Mouse (Mus musculus) liver, embryonic 14 days (tissue): Measurements from ENCODE around the gene Scn1b. TPM values are rescaled to one million over a fixed set of nuclear protein-coding genes. Genes with fewer than 3 reads are reported as not detected.

Experiments used
- polyA plus RNA-seq: library from polyadenylated mRNA; depleted of rRNA; stranded (reverse); fragments of >200 nt; gene quantifications from 2 replicates; pipeline ENCODE4 v1.2.3, GENCODE M21; 2012; rRNA removed

Scn1b gene
- polyA plus RNA-seq = 0.86 and 0.97 TPM in 2 replicates

DNA sequence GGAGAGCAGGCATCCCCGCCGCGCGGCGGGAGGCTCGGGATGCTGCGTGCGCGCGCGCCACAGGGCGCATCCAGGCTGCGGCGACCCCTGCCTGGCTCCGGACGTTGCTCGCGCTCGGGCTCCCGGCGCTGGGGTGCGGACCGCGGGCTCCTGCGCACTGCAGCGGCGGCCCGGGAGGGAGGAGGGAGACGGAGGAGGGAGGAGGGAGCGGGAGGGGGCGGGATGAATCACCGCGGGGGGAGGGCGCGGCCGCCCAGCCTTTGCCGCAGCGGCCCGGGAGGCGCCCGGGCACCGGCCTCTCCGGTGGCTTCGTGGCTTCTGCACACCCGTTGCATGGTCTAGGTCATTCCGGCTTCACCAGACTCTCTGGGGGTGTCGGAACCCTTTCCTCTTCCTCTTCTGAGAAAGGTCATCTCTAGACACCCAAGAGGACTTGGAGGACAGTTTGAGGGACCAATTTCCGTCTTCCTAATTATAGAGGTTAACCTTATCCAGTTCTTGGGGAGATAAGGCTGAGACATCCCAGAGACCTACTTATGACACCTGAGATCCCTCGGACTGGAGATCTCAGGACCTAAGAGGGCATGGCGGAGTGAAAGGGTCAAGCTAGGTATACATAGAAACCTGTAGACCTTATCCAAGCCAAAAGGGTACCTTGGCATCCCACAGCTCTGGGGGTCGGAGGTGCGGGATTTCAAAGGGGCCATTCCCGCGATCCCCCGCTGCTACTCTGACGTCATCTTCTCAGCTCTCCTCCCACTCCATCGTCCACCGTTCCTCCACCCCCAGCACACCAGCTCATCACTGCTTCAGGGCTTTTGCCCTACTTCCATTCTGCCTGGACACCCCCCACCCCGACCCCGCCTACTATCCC, at the start of gene Scn1b:
Gene Scn1b, minus strand, starts transcription at position 153 of the 874 bp plus-strand sequence.

GRCm38 (mm10) chr7:31155296-31156033, 28.7 kb upstream of the Scn1b start, which contains the start of gene Gramd1a:
TSS of gene Gramd1a (minus strand) at chr7:31155896.

DNA sequence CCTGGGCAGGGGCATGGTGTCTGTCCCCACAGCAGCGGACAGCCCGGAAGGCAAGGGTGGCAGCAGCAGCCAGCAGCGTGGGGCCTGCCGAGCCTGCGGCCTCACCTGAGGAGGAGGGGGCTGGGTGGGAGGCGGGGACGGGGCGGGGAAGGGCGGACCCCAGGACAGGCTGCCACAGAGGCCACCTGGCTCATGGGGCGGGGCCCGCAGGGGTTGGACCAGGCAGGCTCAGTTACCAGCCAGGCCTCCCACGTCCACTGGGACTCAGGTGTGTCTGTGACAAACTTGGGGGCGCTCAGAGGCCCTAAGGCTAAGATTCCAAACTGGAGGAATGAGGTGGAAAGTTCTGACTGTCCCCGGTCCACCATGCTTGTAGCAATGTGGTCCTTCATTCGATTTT, 11.6 kb downstream of the Scn1b start, which contains the start of gene Hpn:
Gene Hpn, minus strand, starts transcription at position 109 of the 400 bp plus-strand sequence.

DNA sequence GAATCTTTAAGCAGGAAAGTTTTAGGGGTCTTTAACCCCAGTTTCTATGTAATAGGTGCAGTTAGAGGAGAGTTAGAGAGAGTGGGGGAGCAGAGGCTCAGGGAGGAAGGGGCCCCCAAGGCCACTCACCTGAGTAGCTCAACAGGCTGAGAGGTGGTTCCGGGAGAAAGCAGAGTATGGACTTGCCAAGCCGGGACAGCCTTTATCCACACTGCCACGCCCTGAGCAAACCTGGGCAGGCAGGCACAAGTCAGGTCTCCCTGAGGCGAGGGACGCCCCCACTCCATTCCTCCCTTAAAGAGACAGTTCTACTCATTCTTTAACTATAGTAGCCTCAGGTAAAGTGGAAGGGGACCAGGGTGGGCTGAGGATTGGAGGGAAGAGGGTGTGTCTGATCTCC, 50.3 kb downstream of the Scn1b start, which contains the start of gene Fxyd3:
Gene Fxyd3, minus strand, starts transcription at position 213 of the 400 bp plus-strand sequence.

Other genes with a start within 250 kb of the Scn1b start
- gene Cd22, start 246.7 kb downstream of the Scn1b start, polyA plus RNA-seq = 0.23 and 0.37 TPM in 2 replicates
- gene Mag, start 212.1 kb downstream of the Scn1b start, polyA plus RNA-seq = 0.17 and 0.22 TPM in 2 replicates
- not detected in 2 replicates for gene Hamp2, start 202.3 kb downstream of the Scn1b start, polyA plus RNA-seq
- 11.4 and 20.4 TPM in 2 replicates for gene Hamp, start 183.0 kb downstream of the Scn1b start, polyA plus RNA-seq
- 45.8 and 51.7 TPM in 2 replicates for gene Usf2, start 170.2 kb downstream of the Scn1b start, polyA plus RNA-seq
- gene Lsr, start 153.5 kb downstream of the Scn1b start, polyA plus RNA-seq = 11.5 and 13.7 TPM in 2 replicates
- 1.3 TPM in 2 replicates for gene Fam187b, start 153.2 kb downstream of the Scn1b start, polyA plus RNA-seq
- 10.0 and 11.3 TPM in 2 replicates for gene Fxyd5, start 84.5 kb downstream of the Scn1b start, polyA plus RNA-seq
- 0.06 and 0.17 TPM in 2 replicates for gene Fxyd7, start 75.5 kb downstream of the Scn1b start, polyA plus RNA-seq
- 25.3 and 31.9 TPM in 2 replicates for gene Fxyd1, start 69.8 kb downstream of the Scn1b start, polyA plus RNA-seq
- 0.03 and 0.06 TPM in 2 replicates for gene Lgi4, start 67.7 kb downstream of the Scn1b start, polyA plus RNA-seq
- gene Fxyd3, start 50.3 kb downstream of the Scn1b start, polyA plus RNA-seq = 0.18 and 0.62 TPM in 2 replicates
- 38.6 and 43.5 TPM in 2 replicates for gene Hpn, start 11.7 kb downstream of the Scn1b start, polyA plus RNA-seq
- 17.4 and 19.4 TPM in 2 replicates for gene Gramd1a, start 28.9 kb upstream of the Scn1b start, polyA plus RNA-seq
- gene Scgb2b2, start 163.5 kb upstream of the Scn1b start, polyA plus RNA-seq = not detected in 2 replicates
- gene Scgb1b2, start 164.8 kb upstream of the Scn1b start, polyA plus RNA-seq = not detected in 2 replicates
- not detected in 2 replicates for gene Scgb2b3, start 235.1 kb upstream of the Scn1b start, polyA plus RNA-seq
- gene Scgb1b3, start 248.6 kb upstream of the Scn1b start, polyA plus RNA-seq = not detected in 2 replicates